Mouse (Mus musculus) kidney, embryonic 14.5 days (tissue): ENCODE measurements around the gene Hmgcs2. TPM values are rescaled to one million over a fixed set of nuclear protein-coding genes. Genes with fewer than 3 reads are reported as not detected.

Experiments used
- ATAC-seq: fragments of 200-750 bp; cut with Nextera tagmentation; 2 replicates; pipeline ENCODE4 v1.8.0; 2017; ENCODE audit warnings: moderate number of reproducible peaks, mild to moderate bottlenecking, moderate TSS enrichment, moderate library complexity; ENCODE audit not compliant: low FRiP score, low TSS enrichment
- H3K27ac ChIP-seq: fragments of 300-500 bp; sonication (generic); 2 replicates; pipeline ENCODE4 v1.5.1; 2014; ENCODE audit warnings: low read depth, mild to moderate bottlenecking, low read length, moderate library complexity, mixed read lengths
- H3K27me3 ChIP-seq: fragments of 300-500 bp; sonication (generic); 2 replicates; pipeline ENCODE4 v1.6.1; 2014; ENCODE audit warnings: mild to moderate bottlenecking, low read length; ENCODE audit not compliant: control insufficient read depth, insufficient read depth
- H3K36me3 ChIP-seq: fragments of 300-500 bp; sonication (generic); 2 replicates; pipeline ENCODE4 v1.6.1; 2014; ENCODE audit warnings: low read length, mixed read lengths; ENCODE audit not compliant: control insufficient read depth, insufficient read depth
- H3K4me1 ChIP-seq: fragments of 300-500 bp; sonication (generic); 2 replicates; pipeline ENCODE4 v1.6.1; 2014; ENCODE audit warnings: low read length, mixed read lengths; ENCODE audit not compliant: control insufficient read depth, insufficient read depth
- H3K4me2 ChIP-seq: fragments of 300-500 bp; sonication (generic); replicated peaks from 2 replicates; pipeline ENCODE4 v1.6.1; 2014; ENCODE audit warnings: low read depth, mild to moderate bottlenecking, low read length
- H3K4me3 ChIP-seq: fragments of 300-500 bp; sonication (generic); 2 replicates; pipeline ENCODE4 v1.5.1; 2014; ENCODE audit warnings: mild to moderate bottlenecking, low read length
- H3K9ac ChIP-seq: fragments of 300-500 bp; sonication (generic); 2 replicates; pipeline ENCODE4 v1.6.1; 2014; ENCODE audit warnings: low read depth, mild to moderate bottlenecking, low read length, moderate library complexity
- H3K9me3 ChIP-seq: fragments of 300-500 bp; sonication (generic); 2 replicates; pipeline ENCODE4 v1.6.1; 2016; ENCODE audit warnings: low read length; ENCODE audit not compliant: control insufficient read depth
- WGBS: fragments of 180-500 bp; shearing (Covaris S2); extraction: QIAGEN DNeasy Blood & Tissue Kit; methylation state at CpG from one replicate; pipeline ENCODE4 v1.1.7; 2014; 5-methylcytosine and 5-hydroxymethylcytosine counted together
- polyA plus RNA-seq: library from polyadenylated mRNA; unstranded; fragments of >200 nt; fragmentation: Nextera tagmentation; extraction: Ambion mirVana; gene quantifications from 2 replicates; pipeline ENCODE4 v1.2.1, GENCODE M21; 2014

Hmgcs2 gene
- polyA plus RNA-seq, 1 experiment from 2014 or later: 6.4 TPM

DNA sequence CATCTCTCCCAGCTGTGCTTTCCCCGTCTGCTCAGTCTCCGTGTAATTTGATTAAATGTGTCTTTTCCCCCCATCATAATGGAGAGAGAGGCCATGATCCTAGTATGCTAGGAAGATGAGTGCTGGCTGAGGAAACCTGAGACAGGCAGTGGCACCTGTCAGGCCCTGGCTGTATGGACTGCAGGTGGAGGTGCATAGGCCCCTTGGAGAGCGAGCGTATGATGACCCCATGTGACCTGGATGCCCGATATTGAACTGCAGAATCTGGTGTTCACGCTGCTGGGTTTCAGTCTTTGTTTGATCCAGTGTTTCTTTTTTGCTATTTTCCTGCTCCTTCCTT lies 75.8 kb downstream of the Hmgcs2 start:
- peak; percentile 59 for ATAC-seq
- H3K27ac ChIP-seq: peak overlapping the region; percentile 7; the same call in 1 of the 2 replicates

DNA sequence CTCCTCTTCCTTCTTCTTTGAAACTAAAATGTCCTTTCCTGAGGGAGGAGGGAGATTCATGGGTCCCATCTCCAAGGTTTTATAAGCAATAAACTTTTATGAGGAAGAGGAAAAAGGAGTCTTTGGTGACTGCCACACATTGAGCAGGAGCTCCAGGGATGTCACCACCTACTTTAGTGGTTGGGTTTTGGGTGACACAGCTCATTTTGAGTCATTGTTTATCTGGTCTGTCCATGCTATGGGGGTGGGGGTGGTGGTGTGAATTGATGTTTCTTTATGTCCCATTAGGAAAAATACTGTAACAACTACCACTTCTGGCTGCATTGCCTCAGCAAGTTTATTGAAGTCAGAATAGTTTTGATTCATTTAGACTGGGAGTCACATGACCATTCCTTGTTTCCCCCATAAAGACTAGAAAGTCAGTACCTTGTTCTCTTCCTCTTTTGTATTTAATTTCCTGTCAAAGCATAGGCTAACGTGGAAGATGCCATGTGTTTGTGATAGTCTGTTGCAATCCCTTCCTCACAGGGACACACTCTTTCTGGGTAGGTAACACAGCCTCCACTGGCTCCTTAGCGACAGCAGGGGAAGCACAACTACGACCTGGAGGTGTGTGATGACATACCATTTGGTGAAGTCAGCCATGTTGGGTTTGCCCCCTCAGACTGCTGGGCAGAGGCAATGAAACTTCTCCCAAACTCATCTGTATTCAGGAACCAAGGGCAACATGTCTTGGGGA lies 76.6 kb downstream of the Hmgcs2 start:
- WGBS: 49% methylated on average over 3 of the region's 3 CpGs
- H3K36me3 ChIP-seq: no peaks in the 10 kb centered on the region
- no peaks in the 10 kb centered on the region for H3K9me3 ChIP-seq
- no peak overlapping the region for H3K4me2 ChIP-seq
- H3K4me1 ChIP-seq: 0 out of 2 replicates have a peak, but pooled peaks cover 4% of the 10 kb centered on the region
- no peak for ATAC-seq
- peak overlapping the region; percentile 7; the same call in 1 of the 2 replicates for H3K27ac ChIP-seq
- no peak overlapping the region for H3K9ac ChIP-seq
- no peak overlapping the region for H3K4me3 ChIP-seq
- no peaks in the 10 kb centered on the region for H3K27me3 ChIP-seq

More for the DNA sequence above, 75.8 kb downstream of the Hmgcs2 start:
- H3K27me3 ChIP-seq: no peaks in the 10 kb centered on the region
- 0 out of 2 replicates have a peak, but pooled peaks cover 4% of the 10 kb centered on the region for H3K4me1 ChIP-seq
- H3K4me2 ChIP-seq: no peak overlapping the region
- no peaks in the 10 kb centered on the region for H3K9me3 ChIP-seq
- no peak overlapping the region for H3K9ac ChIP-seq
- no peaks in the 10 kb centered on the region for H3K36me3 ChIP-seq
- WGBS: 34% methylated on average over 6 of the region's 6 CpGs
- H3K4me3 ChIP-seq: no peak overlapping the region

Other genes with a start within 250 kb of the Hmgcs2 start
- 0.06 TPM in 1 of 2 replicates, not detected in the other for gene Adam30, start 119.8 kb upstream of the Hmgcs2 start, polyA plus RNA-seq
- gene Reg4, start 58.3 kb upstream of the Hmgcs2 start, polyA plus RNA-seq: 0.31 TPM in 1 of 2 replicates, not detected in the other
- 424 and 494 TPM in 2 replicates for gene Phgdh, start 59.6 kb downstream of the Hmgcs2 start, polyA plus RNA-seq
- 18.0 and 21.5 TPM in 2 replicates for gene Zfp697, start 102.0 kb downstream of the Hmgcs2 start, polyA plus RNA-seq
- 4.8 and 8.3 TPM in 2 replicates for gene Gm4450, start 176.7 kb downstream of the Hmgcs2 start, polyA plus RNA-seq
- 7.7 and 9.1 TPM in 2 replicates for gene Hsd3b4, start 230.1 kb downstream of the Hmgcs2 start, polyA plus RNA-seq